Mouse (Mus musculus): ENCODE data around the gene Npm1.

Npm1 gene

GRCm38 (mm10) chr11:33196447-33197132 is 33.6 kb upstream of the Npm1 start:
- Histone ChIP-seq H3K27me3 (ENCODE audit: control insufficient read depth, insufficient read depth, low read length, poor library complexity, severe bottlenecking) (no peaks in the 10 kb centered on the region), H3K36me3 (ENCODE audit: control insufficient read depth, insufficient read depth, low read length, poor library complexity, severe bottlenecking) (no peaks in the 10 kb centered on the region)
- DNase-seq (ENCODE audit: low read depth, low spot score), result no peak

GRCm38 (mm10) chr11:33195531-33196446 is 32.8 kb upstream of the Npm1 start:
- H3K36me3 ChIP-seq (ENCODE audit: control insufficient read depth, insufficient read depth, low read length, poor library complexity, severe bottlenecking), result no peaks in the 10 kb centered on the region
- DNase-seq (ENCODE audit: low read depth, low spot score), result no peak
- no peaks in the 10 kb centered on the region for H3K27me3 ChIP-seq (ENCODE audit: control insufficient read depth, insufficient read depth, low read length, poor library complexity, severe bottlenecking)

- H3K27me3 ChIP-seq (ENCODE audit: control insufficient read depth, insufficient read depth, low read length, poor library complexity, severe bottlenecking), result no peaks in the 10 kb centered on the region
- no peak for DNase-seq (ENCODE audit: low read depth, low spot score)
- H3K36me3 ChIP-seq (ENCODE audit: control insufficient read depth, insufficient read depth, low read length, poor library complexity, severe bottlenecking), result no peaks in the 10 kb centered on the region
Observed at GRCm38 (mm10) chr11:33195061-33195460, 32.1 kb upstream of the Npm1 start.

- Histone ChIP-seq H3K27me3 (ENCODE audit: control insufficient read depth, insufficient read depth, low read length, poor library complexity, severe bottlenecking) (no peaks in the 10 kb centered on the region), H3K36me3 (ENCODE audit: control insufficient read depth, insufficient read depth, low read length, poor library complexity, severe bottlenecking) (no peaks in the 10 kb centered on the region)
- DNase-seq (ENCODE audit: low read depth, low spot score), result no peak
Observed at GRCm38 (mm10) chr11:33193695-33194094, 30.7 kb upstream of the Npm1 start.

GRCm38 (mm10) chr11:33181804-33182203 is 18.8 kb upstream of the Npm1 start:
- Histone ChIP-seq H3K36me3 (ENCODE audit: control insufficient read depth, insufficient read depth, low read length, poor library complexity, severe bottlenecking) (no peaks in the 10 kb centered on the region), H3K27me3 (ENCODE audit: control insufficient read depth, insufficient read depth, low read length, poor library complexity, severe bottlenecking) (no peaks in the 10 kb centered on the region)
- DNase-seq (ENCODE audit: low read depth, low spot score), result no peak

GRCm38 (mm10) chr11:33180701-33181116 is 17.7 kb upstream of the Npm1 start:
- H3K27me3 ChIP-seq (ENCODE audit: control insufficient read depth, insufficient read depth, low read length, poor library complexity, severe bottlenecking), result no peaks in the 10 kb centered on the region
- no peak for DNase-seq (ENCODE audit: low read depth, low spot score)
- H3K36me3 ChIP-seq (ENCODE audit: control insufficient read depth, insufficient read depth, low read length, poor library complexity, severe bottlenecking), result no peaks in the 10 kb centered on the region

GRCm38 (mm10) chr11:33179802-33180201 is 16.8 kb upstream of the Npm1 start:
- DNase-seq (ENCODE audit: low read depth, low spot score), result no peak
- no peaks in the 10 kb centered on the region for H3K27me3 ChIP-seq (ENCODE audit: control insufficient read depth, insufficient read depth, low read length, poor library complexity, severe bottlenecking)
- H3K36me3 ChIP-seq (ENCODE audit: control insufficient read depth, insufficient read depth, low read length, poor library complexity, severe bottlenecking), result no peaks in the 10 kb centered on the region

GRCm38 (mm10) chr11:33176525-33177245 is 13.7 kb upstream of the Npm1 start:
- peak; percentile 34 for DNase-seq (ENCODE audit: low read depth, low spot score)
- H3K36me3 ChIP-seq (ENCODE audit: control insufficient read depth, insufficient read depth, low read length, poor library complexity, severe bottlenecking), result no peaks in the 10 kb centered on the region
- no peaks in the 10 kb centered on the region for H3K27me3 ChIP-seq (ENCODE audit: control insufficient read depth, insufficient read depth, low read length, poor library complexity, severe bottlenecking)

GRCm38 (mm10) chr11:33175768-33176167 is 12.8 kb upstream of the Npm1 start:
- DNase-seq (ENCODE audit: low read depth, low spot score), result no peak
- H3K36me3 ChIP-seq (ENCODE audit: control insufficient read depth, insufficient read depth, low read length, poor library complexity, severe bottlenecking), result no peaks in the 10 kb centered on the region
- H3K27me3 ChIP-seq (ENCODE audit: control insufficient read depth, insufficient read depth, low read length, poor library complexity, severe bottlenecking), result no peaks in the 10 kb centered on the region

- no peaks in the 10 kb centered on the region for H3K36me3 ChIP-seq (ENCODE audit: control insufficient read depth, insufficient read depth, low read length, poor library complexity, severe bottlenecking)
- peak; percentile 71 for DNase-seq (ENCODE audit: low read depth, low spot score)
- no peaks in the 10 kb centered on the region for H3K27me3 ChIP-seq (ENCODE audit: control insufficient read depth, insufficient read depth, low read length, poor library complexity, severe bottlenecking)
Observed at GRCm38 (mm10) chr11:33170489-33170888, 7.5 kb upstream of the Npm1 start.

GRCm38 (mm10) chr11:33162211-33162997 is 602 bp downstream of the Npm1 start:
- no peaks in the 10 kb centered on the region for H3K27me3 ChIP-seq (ENCODE audit: control insufficient read depth, insufficient read depth, low read length, poor library complexity, severe bottlenecking)
- peak; percentile 77 for DNase-seq (ENCODE audit: low read depth, low spot score)
- H3K36me3 ChIP-seq (ENCODE audit: control insufficient read depth, insufficient read depth, low read length, poor library complexity, severe bottlenecking), result peaks cover 12% of the 10 kb centered on the region

GRCm38 (mm10) chr11:33159741-33160140 is 3.3 kb downstream of the Npm1 start:
- Histone ChIP-seq H3K27me3 (ENCODE audit: control insufficient read depth, insufficient read depth, low read length, poor library complexity, severe bottlenecking) (no peaks in the 10 kb centered on the region), H3K36me3 (ENCODE audit: control insufficient read depth, insufficient read depth, low read length, poor library complexity, severe bottlenecking) (peaks cover 17% of the 10 kb centered on the region)
- no peak for DNase-seq (ENCODE audit: low read depth, low spot score)

- no peak for DNase-seq (ENCODE audit: low read depth, low spot score)
- no peaks in the 10 kb centered on the region for H3K27me3 ChIP-seq (ENCODE audit: control insufficient read depth, insufficient read depth, low read length, poor library complexity, severe bottlenecking)
- peaks cover 21% of the 10 kb centered on the region for H3K36me3 ChIP-seq (ENCODE audit: control insufficient read depth, insufficient read depth, low read length, poor library complexity, severe bottlenecking)
Observed at GRCm38 (mm10) chr11:33157453-33158196, 5.4 kb downstream of the Npm1 start.
